Mouse (Mus musculus): Measurements from ENCODE around the gene Polr2e. TPM values are rescaled to one million over a fixed set of nuclear protein-coding genes. Genes with fewer than 3 reads are reported as not detected.
A peak's percentile ranks its signal among the peaks of the same experiment; 100 is the strongest.

Polr2e gene
- polyA plus RNA-seq, 1 experiment, result 199 TPM

GRCm38 (mm10) chr10:80020603-80021319, 18.8 kb downstream of the Polr2e start:
- no peak overlapping the region for H3K4me3 ChIP-seq (replicated peaks; ENCODE audit: extremely low read depth, low read depth, low read length)
- no peak for TF ChIP-seq POLR2A (IDR thresholded peaks at IDR 0.05; ENCODE audit: borderline replicate concordance, extremely low read depth, low read depth, low read length)
- TF ChIP-seq CTCF (IDR thresholded peaks at IDR 0.05; ENCODE audit: insufficient read depth, low read length), result no peak
- WGBS, result 77% methylated on average over 18 of the region's 18 CpGs
- peaks cover 25% of the 10 kb centered on the region for H3K4me1 ChIP-seq (ENCODE audit: control insufficient read depth, insufficient read depth, low read length)
- no peak for DNase-seq

- Histone ChIP-seq H3K4me1 (ENCODE audit: control insufficient read depth, insufficient read depth, low read length) (peaks cover 22% of the 10 kb centered on the region), H3K4me3 (replicated peaks; ENCODE audit: extremely low read depth, low read depth, low read length) (no peak overlapping the region)
- TF ChIP-seq POLR2A (IDR thresholded peaks at IDR 0.05; ENCODE audit: borderline replicate concordance, extremely low read depth, low read depth, low read length), result no peak
- no peak for TF ChIP-seq CTCF (IDR thresholded peaks at IDR 0.05; ENCODE audit: insufficient read depth, low read length)
- DNase-seq, result no peak
- WGBS, result 62% methylated on average over 11 of the region's 11 CpGs
Measured at GRCm38 (mm10) chr10:80020191-80020590, 19.4 kb downstream of the Polr2e start.

- no peak for TF ChIP-seq POLR2A (IDR thresholded peaks at IDR 0.05; ENCODE audit: borderline replicate concordance, extremely low read depth, low read depth, low read length)
- 51% methylated on average over 20 of the region's 20 CpGs for WGBS
- Histone ChIP-seq H3K4me3 (replicated peaks; ENCODE audit: extremely low read depth, low read depth, low read length) (no peak overlapping the region), H3K4me1 (ENCODE audit: control insufficient read depth, insufficient read depth, low read length) (peaks cover 21% of the 10 kb centered on the region)
- peak; percentile 28 for DNase-seq
Measured at GRCm38 (mm10) chr10:80019471-80020131, 20.0 kb downstream of the Polr2e start.

- H3K4me1 ChIP-seq (ENCODE audit: control insufficient read depth, insufficient read depth, low read length), result peaks cover 17% of the 10 kb centered on the region
- H3K4me3 ChIP-seq (replicated peaks; ENCODE audit: extremely low read depth, low read depth, low read length), result peak overlapping the region; percentile 38
Measured at GRCm38 (mm10) chr10:80018739-80019297, 20.8 kb downstream of the Polr2e start.

GRCm38 (mm10) chr10:80017771-80018170, 21.8 kb downstream of the Polr2e start:
- TF ChIP-seq CTCF (IDR thresholded peaks at IDR 0.05; ENCODE audit: insufficient read depth, low read length), result no peak
- no peak for TF ChIP-seq POLR2A (IDR thresholded peaks at IDR 0.05; ENCODE audit: borderline replicate concordance, extremely low read depth, low read depth, low read length)
- H3K4me3 ChIP-seq (replicated peaks; ENCODE audit: extremely low read depth, low read depth, low read length), result peak overlapping the region; percentile 19
- peaks cover 17% of the 10 kb centered on the region for H3K4me1 ChIP-seq (ENCODE audit: control insufficient read depth, insufficient read depth, low read length)
- 73% methylated on average over 14 of the region's 14 CpGs for WGBS
- DNase-seq, result peak; percentile 31

More at GRCm38 (mm10) chr10:80018739-80019297, 20.8 kb downstream of the Polr2e start:
- TF ChIP-seq POLR2A (IDR thresholded peaks at IDR 0.05; ENCODE audit: borderline replicate concordance, extremely low read depth, low read depth, low read length) (peak; percentile 41; the same call in 1 of the 2 replicates), CTCF (IDR thresholded peaks at IDR 0.05; ENCODE audit: insufficient read depth, low read length) (no peak)
- peak; percentile 51 for DNase-seq
- 4% methylated on average over 14 of the region's 15 CpGs for WGBS

GRCm38 (mm10) chr10:80017361-80017760, 22.2 kb downstream of the Polr2e start:
- 28% methylated on average over 3 of the region's 3 CpGs for WGBS
- DNase-seq, result peak; percentile 40
- H3K4me3 ChIP-seq (replicated peaks; ENCODE audit: extremely low read depth, low read depth, low read length), result peak overlapping the region; percentile 60
- TF ChIP-seq POLR2A (IDR thresholded peaks at IDR 0.05; ENCODE audit: borderline replicate concordance, extremely low read depth, low read depth, low read length) (no peak), CTCF (IDR thresholded peaks at IDR 0.05; ENCODE audit: insufficient read depth, low read length) (no peak)
- H3K4me1 ChIP-seq (ENCODE audit: control insufficient read depth, insufficient read depth, low read length), result peaks cover 17% of the 10 kb centered on the region

GRCm38 (mm10) chr10:80016931-80017330, 22.7 kb downstream of the Polr2e start:
- WGBS, result 77% methylated on average over 10 of the region's 10 CpGs
- H3K4me3 ChIP-seq (replicated peaks; ENCODE audit: extremely low read depth, low read depth, low read length), result peak overlapping the region; percentile 60
- H3K4me1 ChIP-seq (ENCODE audit: control insufficient read depth, insufficient read depth, low read length), result peaks cover 17% of the 10 kb centered on the region
- DNase-seq, result no peak
- TF ChIP-seq CTCF (IDR thresholded peaks at IDR 0.05; ENCODE audit: insufficient read depth, low read length) (no peak), POLR2A (IDR thresholded peaks at IDR 0.05; ENCODE audit: borderline replicate concordance, extremely low read depth, low read depth, low read length) (no peak)

- WGBS, result 63% methylated on average over 11 of the region's 11 CpGs
- H3K4me3 ChIP-seq (replicated peaks; ENCODE audit: extremely low read depth, low read depth, low read length), result peak within 1 kb of the TSS; percentile 60
- peak; percentile 42; the same call in 1 of the 2 replicates for TF ChIP-seq POLR2A (IDR thresholded peaks at IDR 0.05; ENCODE audit: borderline replicate concordance, extremely low read depth, low read depth, low read length)
- TF ChIP-seq CTCF (IDR thresholded peaks at IDR 0.05; ENCODE audit: insufficient read depth, low read length), result no peak
- DNase-seq, result peak; percentile 56
- peaks cover 17% of the 10 kb centered on the region for H3K4me1 ChIP-seq (ENCODE audit: control insufficient read depth, insufficient read depth, low read length)
Measured at GRCm38 (mm10) chr10:80016511-80016910, 23.1 kb downstream of the Polr2e start, which contains the start of gene Arhgap45. Gene Arhgap45 (plus strand): TSS chr10:80016653.

GRCm38 (mm10) chr10:80015583-80015982, 24.0 kb downstream of the Polr2e start:
- WGBS, result 65% methylated on average over 10 of the region's 10 CpGs
- peaks cover 17% of the 10 kb centered on the region for H3K4me1 ChIP-seq (ENCODE audit: control insufficient read depth, insufficient read depth, low read length)
- H3K4me3 ChIP-seq (replicated peaks; ENCODE audit: extremely low read depth, low read depth, low read length), result peak overlapping the region; percentile 47
- TF ChIP-seq CTCF (IDR thresholded peaks at IDR 0.05; ENCODE audit: insufficient read depth, low read length) (no peak), POLR2A (IDR thresholded peaks at IDR 0.05; ENCODE audit: borderline replicate concordance, extremely low read depth, low read depth, low read length) (peak; percentile 54; the same call in 1 of the 2 replicates)
- peak; percentile 73 for DNase-seq
